Mouse (Mus musculus): ENCODE measurements around the gene Abcg4. TPM values are rescaled to one million over a fixed set of nuclear protein-coding genes. Genes with fewer than 3 reads are reported as not detected.
"Not testable (repeated sequence)": the region's sequence is repeated elsewhere in the genome, so short reads cannot be mapped to it uniquely, and the experiment has no call there.

Abcg4 gene
- 3.9 and 7.4 TPM in 2 replicates for total RNA-seq (2015)
- total RNA-seq (2017), result 1.6 and 2.5 TPM in 2 replicates

GRCm38 (mm10) chr9:44288076-44288958, at the start of gene Abcg4:
Gene Abcg4 (minus strand): TSS chr9:44288615.
- peak; percentile 78 for ATAC-seq (replicated peaks; ENCODE audit: poor library complexity)

GRCm38 (mm10) chr9:44337436-44338169, 49.2 kb upstream of the Abcg4 start:
- no peak for ATAC-seq (replicated peaks; ENCODE audit: poor library complexity)

GRCm38 (mm10) chr9:44336964-44337363, 48.5 kb upstream of the Abcg4 start:
- ATAC-seq (replicated peaks; ENCODE audit: poor library complexity), result no peak

DNA sequence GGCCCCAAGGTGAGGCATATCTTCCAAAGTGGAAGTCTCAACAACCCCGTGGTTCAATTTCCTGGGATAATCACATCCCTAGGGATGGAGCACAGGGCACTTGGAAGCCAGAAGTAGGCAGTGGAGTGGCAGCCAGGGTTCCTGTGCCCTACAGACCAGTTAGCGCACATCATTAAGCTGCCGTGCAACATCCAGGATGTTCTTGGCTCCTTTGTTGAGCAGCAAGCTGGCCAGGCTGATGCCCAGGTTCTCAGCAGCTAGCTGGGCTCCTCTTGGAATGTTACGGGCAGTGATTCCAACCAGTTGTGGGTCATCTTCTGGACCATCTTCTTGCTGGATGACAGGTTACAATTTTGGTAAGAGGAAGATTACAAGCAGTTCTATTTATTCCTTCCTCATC, 48.1 kb upstream of the Abcg4 start:
- ATAC-seq (replicated peaks; ENCODE audit: poor library complexity), result not testable (repeated sequence)

- ATAC-seq (replicated peaks; ENCODE audit: poor library complexity), result no peak
These were observed 47.6 kb upstream of the Abcg4 start for GRCm38 (mm10) chr9:44336093-44336406.

DNA sequence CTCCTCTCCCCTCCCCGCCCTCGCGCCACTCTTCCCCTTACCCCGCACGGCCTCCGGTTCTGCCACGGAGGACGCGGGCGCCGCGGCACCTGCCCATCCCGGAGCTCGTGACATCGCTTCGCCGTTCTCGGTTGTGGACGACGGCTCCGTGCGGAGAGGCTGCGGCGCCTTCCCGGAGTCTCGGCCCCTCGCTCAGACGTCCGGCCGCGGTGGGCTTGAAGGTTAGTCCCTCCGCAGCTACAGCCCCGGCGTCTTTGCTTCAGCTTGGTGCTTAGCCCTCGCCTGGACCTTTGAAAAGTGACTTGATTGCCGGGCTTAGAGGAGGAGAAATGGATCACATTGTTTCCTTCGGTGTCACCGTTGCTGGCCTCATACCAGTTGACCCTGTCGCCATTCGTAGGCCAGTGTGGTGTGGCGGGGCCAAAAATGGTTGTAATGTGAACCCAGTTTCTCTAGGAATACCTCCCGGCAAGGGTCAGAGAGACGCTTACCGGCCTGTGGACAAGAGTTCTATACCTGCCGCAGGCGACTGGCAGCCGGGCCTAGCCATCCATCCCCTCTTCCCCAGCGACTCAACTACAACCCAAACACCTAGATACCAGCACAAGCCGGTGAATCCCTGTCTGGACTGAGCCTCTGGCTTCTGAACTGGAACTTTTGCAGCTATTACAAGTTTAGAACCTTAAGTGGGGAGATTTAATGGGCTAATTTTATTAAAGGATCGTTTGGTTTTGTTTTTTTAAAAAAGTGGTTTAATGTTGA, 47.1 kb upstream of the Abcg4 start:
- ATAC-seq (replicated peaks; ENCODE audit: poor library complexity), result no peak

- peak; percentile 86 for ATAC-seq (replicated peaks; ENCODE audit: poor library complexity)
These were observed 46.2 kb upstream of the Abcg4 start, which contains the start of gene H2afx for GRCm38 (mm10) chr9:44334396-44335330. Gene H2afx (plus strand): TSS chr9:44334694.

GRCm38 (mm10) chr9:44332918-44333638, 44.7 kb upstream of the Abcg4 start:
- ATAC-seq (replicated peaks; ENCODE audit: poor library complexity), result no peak

- no peak for ATAC-seq (replicated peaks; ENCODE audit: poor library complexity)
These were observed 42.3 kb upstream of the Abcg4 start for GRCm38 (mm10) chr9:44330736-44331135.

DNA sequence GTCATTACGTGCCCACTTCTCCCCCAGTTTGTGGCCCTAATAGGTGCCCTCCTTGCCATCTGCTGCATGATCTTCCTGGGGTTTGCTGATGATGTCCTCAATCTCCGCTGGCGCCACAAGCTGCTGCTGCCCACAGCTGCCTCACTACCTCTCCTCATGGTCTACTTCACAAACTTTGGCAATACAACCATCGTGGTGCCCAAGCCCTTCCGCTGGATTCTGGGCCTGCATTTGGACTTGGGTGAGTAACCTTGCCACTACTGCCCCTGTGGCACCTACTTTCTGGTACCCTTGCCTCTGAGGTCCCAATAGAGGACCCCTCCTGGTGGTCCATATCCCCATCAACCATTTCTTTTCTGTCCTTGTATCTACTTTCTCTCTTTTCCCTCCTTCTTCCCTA, 39.5 kb upstream of the Abcg4 start:
- ATAC-seq (replicated peaks; ENCODE audit: poor library complexity), result no peak

DNA sequence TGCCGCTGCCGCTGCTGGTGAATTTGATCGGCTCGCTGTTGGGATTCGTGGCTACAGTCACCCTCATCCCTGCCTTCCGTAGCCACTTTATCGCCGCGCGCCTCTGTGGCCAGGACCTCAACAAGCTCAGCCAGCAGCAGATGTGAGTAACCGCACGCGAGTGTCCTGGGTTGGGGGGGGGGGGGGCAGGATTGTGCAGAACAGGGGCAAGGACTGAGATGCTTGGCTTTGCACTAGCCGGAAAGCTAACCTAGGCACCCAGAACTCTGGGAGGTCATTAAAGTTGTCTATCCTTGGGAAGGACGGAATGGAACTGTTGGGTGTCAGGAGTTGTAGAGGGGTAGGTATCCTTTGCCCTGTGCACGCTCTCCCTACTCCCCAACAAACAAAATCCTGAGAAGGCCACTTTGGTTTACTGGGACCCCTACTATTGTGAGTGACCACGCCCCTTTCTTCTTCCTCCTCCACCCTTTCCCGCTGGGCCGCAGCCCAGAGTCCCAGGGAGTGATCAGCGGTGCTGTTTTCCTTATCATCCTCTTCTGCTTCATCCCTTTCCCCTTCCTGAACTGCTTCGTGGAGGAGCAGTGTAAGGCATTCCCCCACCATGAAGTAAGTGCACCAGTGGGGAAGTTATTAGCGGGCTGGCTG, 38.8 kb upstream of the Abcg4 start:
- ATAC-seq (replicated peaks; ENCODE audit: poor library complexity), result 0 out of 2 replicates have a peak, but pooled peaks have one; percentile 2

DNA sequence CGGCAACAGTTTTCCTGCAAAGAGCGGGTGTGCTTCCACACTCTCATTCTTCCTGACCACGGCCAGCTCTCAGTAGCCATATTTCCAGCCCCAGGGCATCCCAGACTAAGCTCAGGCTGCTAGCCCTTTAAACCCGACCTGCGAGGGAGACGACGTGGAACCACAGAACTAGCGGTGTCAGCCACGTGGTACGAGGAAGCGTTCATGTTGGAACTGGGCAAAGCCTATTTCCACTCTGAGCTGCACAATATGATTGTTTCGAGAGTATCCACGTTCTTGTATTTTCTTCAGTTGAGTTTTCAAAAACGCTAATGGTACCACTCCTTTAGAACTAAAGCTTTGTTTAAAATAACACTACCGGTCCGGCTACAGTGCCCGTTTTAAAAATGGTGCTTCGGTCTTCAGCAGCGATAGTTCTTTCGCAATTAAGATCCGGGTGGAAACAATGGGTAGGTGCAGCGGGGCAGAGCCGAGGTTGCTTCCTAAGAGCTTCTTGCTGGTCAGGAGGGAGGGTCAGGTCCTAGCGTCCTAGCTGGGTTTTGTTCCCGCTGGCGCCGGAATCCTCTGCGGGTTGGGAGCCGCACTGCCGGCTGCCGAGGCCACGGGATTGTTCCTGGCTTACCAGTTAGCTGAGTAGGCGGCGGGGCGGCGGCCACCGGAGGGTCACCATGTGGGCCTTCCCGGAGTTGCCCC, 38.1 kb upstream of the Abcg4 start:
- ATAC-seq (replicated peaks; ENCODE audit: poor library complexity), result peak; percentile 89

GRCm38 (mm10) chr9:44325768-44326370, 37.5 kb upstream of the Abcg4 start, which contains the start of gene Dpagt1:
Gene Dpagt1 (plus strand): TSS chr9:44326019.
- ATAC-seq (replicated peaks; ENCODE audit: poor library complexity), result no peak

- ATAC-seq (replicated peaks; ENCODE audit: poor library complexity), result not testable (repeated sequence)
These were observed 36.8 kb upstream of the Abcg4 start for GRCm38 (mm10) chr9:44325032-44325767.

DNA sequence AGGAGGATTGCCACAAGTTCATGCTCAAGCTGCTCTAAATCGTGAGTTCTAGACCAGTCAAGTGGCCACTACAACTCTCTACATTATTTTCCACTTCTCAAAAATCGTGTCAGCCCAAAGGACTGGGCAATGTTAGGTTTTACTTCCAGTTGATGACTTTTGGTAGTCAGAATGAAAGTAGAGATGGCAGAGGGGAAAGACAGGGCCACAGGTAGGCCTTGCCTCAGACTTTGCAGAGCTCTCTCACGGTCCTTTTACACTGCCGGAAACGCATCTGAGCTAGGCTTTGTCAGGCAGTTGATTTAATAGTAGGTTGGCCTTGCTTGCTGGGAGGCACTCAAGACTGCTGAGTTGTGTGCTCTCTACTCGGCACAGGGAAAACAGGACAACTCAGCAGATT, 35.7 kb upstream of the Abcg4 start:
- ATAC-seq (replicated peaks; ENCODE audit: poor library complexity), result no peak

DNA sequence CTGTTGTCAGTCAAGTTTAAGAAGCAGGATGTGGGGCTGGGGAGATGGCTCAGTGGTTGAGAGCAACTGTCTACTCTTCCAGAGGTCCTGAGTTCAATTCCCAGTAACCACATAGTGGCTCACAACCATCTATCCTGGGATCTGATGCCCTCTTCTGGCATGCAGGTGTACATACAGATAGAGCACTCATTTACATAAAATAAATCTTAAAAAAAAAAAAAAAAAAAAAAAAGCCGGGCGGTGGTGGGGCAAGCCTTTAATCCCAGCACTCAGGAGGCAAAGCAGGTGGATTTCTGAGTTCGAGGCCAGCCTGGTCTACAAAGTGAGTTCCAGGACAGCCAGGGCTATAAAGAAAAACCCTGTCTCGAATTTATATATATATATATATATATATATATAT, 35.2 kb upstream of the Abcg4 start:
- not testable (repeated sequence) for ATAC-seq (replicated peaks; ENCODE audit: poor library complexity)

DNA sequence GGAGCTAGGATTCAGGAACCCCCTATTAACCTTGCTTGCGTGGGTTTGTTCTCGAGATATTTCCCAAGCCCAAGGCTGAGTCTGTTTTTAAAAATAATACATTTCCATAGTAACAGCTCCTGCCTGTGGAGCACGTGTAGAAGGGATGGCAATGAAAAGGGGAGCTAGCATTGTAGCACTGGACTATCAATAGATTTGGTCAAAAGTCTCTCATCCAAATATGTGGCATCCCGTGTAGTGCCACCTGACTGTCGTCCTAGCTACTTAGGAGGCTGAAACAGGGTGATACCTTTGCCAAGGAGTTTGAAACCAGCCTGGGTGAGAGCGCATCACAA, 32.4 kb upstream of the Abcg4 start:
- ATAC-seq (replicated peaks; ENCODE audit: poor library complexity), result no peak
